Mouse (Mus musculus) megakaryocyte, adult 5-6 weeks (primary cell): ENCODE measurements around the gene Qsox1. TPM values are rescaled to one million over a fixed set of nuclear protein-coding genes. Genes with fewer than 3 reads are reported as not detected.

Experiments used
- ATAC-seq: 2 replicates; pipeline ENCODE4 v1.8.0; 2016; ENCODE audit warnings: mild to moderate bottlenecking, inconsistent platforms; ENCODE audit not compliant: poor library complexity, severe bottlenecking
- total RNA-seq, 2 experiments: library from RNA; stranded (forward) in 1 of 2; stranded (reverse) in 1 of 2; fragments of 153-499, 151-499 nt in 1 of 2; fragments of 221-1000, 200-1000 nt in 1 of 2; gene quantifications; 2 replicates each; pipeline versions ENCODE4 v1.2.3 to v1.2.4; 2015 to 2017

Qsox1 gene
- total RNA-seq, 2 experiments from 2014 or later: 13.7 to 17.5 TPM

- no peak for ATAC-seq
Observed at GRCm38 (mm10) chr1:155747911-155748310, 64.8 kb downstream of the Qsox1 start.

GRCm38 (mm10) chr1:155747011-155747410, 65.7 kb downstream of the Qsox1 start:
- no peak for ATAC-seq

GRCm38 (mm10) chr1:155742411-155743363, 70.0 kb downstream of the Qsox1 start:
- no peak for ATAC-seq

GRCm38 (mm10) chr1:155741988-155742387, 70.7 kb downstream of the Qsox1 start:
- no peak for ATAC-seq

- no peak for ATAC-seq
Observed at GRCm38 (mm10) chr1:155741378-155741945, 71.2 kb downstream of the Qsox1 start.

GRCm38 (mm10) chr1:155740622-155741377, 71.9 kb downstream of the Qsox1 start:
- no peak for ATAC-seq

GRCm38 (mm10) chr1:155737809-155738383, 74.8 kb downstream of the Qsox1 start:
- 0 out of 2 replicates have a peak, but pooled peaks have one; percentile 4 for ATAC-seq

- peak; percentile 92 for ATAC-seq
Observed at GRCm38 (mm10) chr1:155737017-155737808, 75.5 kb downstream of the Qsox1 start.

GRCm38 (mm10) chr1:155736096-155736825, 76.4 kb downstream of the Qsox1 start:
- ATAC-seq: no peak

GRCm38 (mm10) chr1:155731156-155731555, 81.5 kb downstream of the Qsox1 start:
- no peak for ATAC-seq

GRCm38 (mm10) chr1:155729113-155729795, 83.4 kb downstream of the Qsox1 start:
- ATAC-seq: no peak

- ATAC-seq: no peak
Observed at GRCm38 (mm10) chr1:155727830-155728229, 84.9 kb downstream of the Qsox1 start.

Other genes with a start within 250 kb of the Qsox1 start
- gene Lhx4, start 61.2 kb downstream of the Qsox1 start, total RNA-seq (2015): not detected in 2 replicates
- gene Lhx4, start 61.2 kb downstream of the Qsox1 start, total RNA-seq (2017): not detected in 2 replicates
- gene Cep350, start 160.4 kb upstream of the Qsox1 start, total RNA-seq (2015): 63.2 and 71.0 TPM in 2 replicates
- 56.6 and 73.9 TPM in 2 replicates for gene Cep350, start 160.4 kb upstream of the Qsox1 start, total RNA-seq (2017)
- gene Tor1aip2, start 222.5 kb upstream of the Qsox1 start, total RNA-seq (2015): 67.4 and 71.1 TPM in 2 replicates
- gene Tor1aip2, start 222.5 kb upstream of the Qsox1 start, total RNA-seq (2017): 36.6 and 38.4 TPM in 2 replicates
- gene Tor1aip1, start 223.6 kb upstream of the Qsox1 start, total RNA-seq (2015): 152 and 164 TPM in 2 replicates
- gene Tor1aip1, start 223.6 kb upstream of the Qsox1 start, total RNA-seq (2017): 66.1 and 109 TPM in 2 replicates